Mouse (Mus musculus) MEL (cell line): Measurements from ENCODE around the gene Fam129a.

Source experiments
- E2F4 ChIP-seq: IDR thresholded peaks from 2 replicates; pipeline ENCODE4 v1.6.1; 2011; ENCODE audit warnings: low read depth, low read length, improper control_type of control experiment, borderline replicate concordance
- EP300 ChIP-seq, 2 experiments: IDR thresholded peaks; 2 replicates each; pipeline ENCODE4 v1.6.1; 2011; ENCODE audit warnings: improper control_type of control experiment in 2 of 2, low read length in 2 of 2, low read depth in 1 of 2, mild to moderate bottlenecking in 1 of 2
- MAX ChIP-seq: IDR thresholded peaks from 2 replicates; pipeline ENCODE4 v1.6.1; 2011; ENCODE audit warnings: low read length, improper control_type of control experiment
- ZMIZ1 ChIP-seq: IDR thresholded peaks from 2 replicates; pipeline ENCODE4 v1.6.1; 2012; ENCODE audit warnings: low read depth, mild to moderate bottlenecking, inconsistent platforms, low read length, improper control_type of control experiment, moderate library complexity

DNA sequence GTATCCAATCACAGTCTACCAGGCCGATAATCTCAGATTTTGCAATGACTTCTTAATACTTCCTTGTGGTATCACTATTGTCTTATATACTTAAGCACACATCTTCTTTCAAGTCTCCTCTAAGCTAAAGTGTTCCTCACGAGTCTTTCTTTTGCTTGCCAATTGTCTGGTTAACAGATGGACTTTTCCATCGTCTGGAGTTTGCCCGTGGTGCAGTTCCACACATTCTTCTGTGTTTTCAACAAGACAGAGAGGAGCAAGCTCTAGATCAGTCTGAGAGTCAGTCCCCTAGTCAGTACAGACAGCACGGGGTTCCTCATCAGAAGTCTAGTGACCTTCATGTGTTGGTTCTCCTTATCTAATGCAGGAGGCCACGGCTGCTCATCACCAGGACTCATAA, 10.5 kb downstream of the Fam129a start:
- TF ChIP-seq MAX: no peak
- no peak for TF ChIP-seq ZMIZ1
- no peak for TF ChIP-seq E2F4
- no peak for TF ChIP-seq EP300 (IDR thresholded peaks at IDR 0.05; ENCODE audit: low read depth in 1 of 2, low read length in 2 of 2)
